Mouse (Mus musculus) brain, embryonic 14.5 days (tissue): ENCODE results near the gene Tfip11.

Source experiments
- CTCF ChIP-seq: fragments of 200-500 bp; IDR thresholded peaks from 2 replicates; pipeline ENCODE4 v1.5.1; 2012; ENCODE audit warnings: inconsistent platforms, mild to moderate bottlenecking, moderate library complexity, borderline replicate concordance; ENCODE audit not compliant: insufficient read depth, insufficient read length; ENCODE audit errors: extremely low read depth
- POLR2A ChIP-seq: fragments of 200-500 bp; IDR thresholded peaks from 2 replicates; pipeline ENCODE4 v1.6.1; 2012; ENCODE audit warnings: mild to moderate bottlenecking, inconsistent platforms, borderline replicate concordance; ENCODE audit not compliant: poor library complexity, insufficient read depth, insufficient read length, severe bottlenecking; ENCODE audit errors: extremely low read depth

GRCm38 (mm10) chr5:112384805-112385472 lies 58.8 kb downstream of the Tfip11 start:
- TF ChIP-seq CTCF = no peak
- TF ChIP-seq POLR2A = no peak
